Mouse (Mus musculus) MEL (cell line): ENCODE data around the gene Clpp. TPM values are rescaled to one million over a fixed set of nuclear protein-coding genes. Genes with fewer than 3 reads are reported as not detected.

ENCODE experiments used
- DNase-seq: peaks from one replicate; pipeline ENCODE4 v3.0.0; 2011; ENCODE audit warnings: low read depth, low spot score
- H3K27ac ChIP-seq: 2 replicates; pipeline ENCODE4 v1.5.1; 2012; ENCODE audit warnings: low read depth, mild to moderate bottlenecking, control low read depth, low read length, moderate library complexity; ENCODE audit not compliant: control insufficient read depth
- H3K27me3 ChIP-seq, 2 experiments: fragments of 150-350 bp in 1 of 2; sonication (generic) in 1 of 2; 2 replicates each; pipeline ENCODE4 v1.6.1; 2012; ENCODE audit warnings: low read length in 2 of 2, mild to moderate bottlenecking in 2 of 2, improper control_type of control experiment in 1 of 2, moderate library complexity in 1 of 2; ENCODE audit not compliant: insufficient read depth in 2 of 2, control insufficient read depth in 1 of 2
- H3K36me3 ChIP-seq, 2 experiments: 2 replicates each; pipeline ENCODE4 v1.6.1; 2012 to 2014; ENCODE audit warnings: low read length in 2 of 2, improper control_type of control experiment in 1 of 2, inconsistent platforms in 1 of 2, mild to moderate bottlenecking in 1 of 2; ENCODE audit not compliant: insufficient read depth in 2 of 2, control insufficient read depth in 1 of 2
- H3K4me1 ChIP-seq, 2 experiments: fragments of 150-350 bp in 1 of 2; sonication (generic) in 1 of 2; 2 replicates each; pipeline ENCODE4 v1.6.1; 2012; ENCODE audit warnings: low read length in 2 of 2, improper control_type of control experiment in 1 of 2, mild to moderate bottlenecking in 1 of 2; ENCODE audit not compliant: insufficient read depth in 2 of 2, control insufficient read depth in 1 of 2
- H3K4me3 ChIP-seq, 2 experiments: fragments of 150-350 bp in 1 of 2; sonication (generic) in 1 of 2; 2 replicates each; pipeline ENCODE4 v1.5.1; 2012; ENCODE audit warnings: low read depth in 2 of 2, low read length in 2 of 2, mild to moderate bottlenecking in 2 of 2, moderate library complexity in 2 of 2, control low read depth in 1 of 2, improper control_type of control experiment in 1 of 2; ENCODE audit not compliant: control insufficient read depth in 1 of 2, insufficient read depth in 1 of 2
- H3K79me2 ChIP-seq: 2 replicates; pipeline ENCODE4 v1.6.1; 2012; ENCODE audit warnings: mild to moderate bottlenecking, low read length, moderate library complexity; ENCODE audit not compliant: control insufficient read depth, poor library complexity, insufficient read depth
- H3K9ac ChIP-seq: 2 replicates; pipeline ENCODE4 v1.6.1; 2012; ENCODE audit warnings: low read depth, mild to moderate bottlenecking, control low read depth, low read length, moderate library complexity; ENCODE audit not compliant: control insufficient read depth, poor library complexity, severe bottlenecking
- H3K9me3 ChIP-seq: fragments of 150-350 bp; sonication (generic); replicated peaks from 2 replicates; pipeline ENCODE4 v1.6.1; 2012; ENCODE audit warnings: mild to moderate bottlenecking, low read length, improper control_type of control experiment, moderate library complexity; ENCODE audit not compliant: insufficient read depth
- BHLHE40 ChIP-seq: IDR thresholded peaks from 2 replicates; pipeline ENCODE4 v1.6.1; 2012; ENCODE audit warnings: low read depth, mild to moderate bottlenecking, inconsistent platforms, low read length, improper control_type of control experiment, borderline replicate concordance
- CHD1 ChIP-seq: IDR thresholded peaks from 2 replicates; pipeline ENCODE4 v1.6.1; 2012; ENCODE audit warnings: low read depth, mild to moderate bottlenecking, inconsistent platforms, low read length, improper control_type of control experiment
- CHD2 ChIP-seq: IDR thresholded peaks from 2 replicates; pipeline ENCODE4 v1.6.1; 2011; ENCODE audit warnings: low read length, improper control_type of control experiment
- CTCF ChIP-seq, 3 experiments: IDR thresholded peaks in 2 of 3; conservative IDR thresholded peaks in 1 of 3; 2 replicates each; pipeline ENCODE4 v1.5.1; 2011 to 2012; ENCODE audit warnings: low read length in 3 of 3, low read depth in 2 of 3, mild to moderate bottlenecking in 2 of 3, improper control_type of control experiment in 1 of 3, inconsistent platforms in 1 of 3, mixed read lengths in 1 of 3, moderate library complexity in 1 of 3; ENCODE audit not compliant: control insufficient read depth in 1 of 3, insufficient read depth in 1 of 3, poor library complexity in 1 of 3, severe bottlenecking in 1 of 3
- E2F4 ChIP-seq: IDR thresholded peaks from 2 replicates; pipeline ENCODE4 v1.6.1; 2011; ENCODE audit warnings: low read depth, low read length, improper control_type of control experiment, borderline replicate concordance
- ELF1 ChIP-seq: IDR thresholded peaks from 2 replicates; pipeline ENCODE4 v1.6.1; 2014; ENCODE audit warnings: low read depth, mild to moderate bottlenecking, inconsistent platforms, low read length, improper control_type of control experiment, moderate library complexity
- EP300 ChIP-seq, 2 experiments: IDR thresholded peaks; 2 replicates each; pipeline ENCODE4 v1.6.1; 2011; ENCODE audit warnings: improper control_type of control experiment in 2 of 2, low read length in 2 of 2, low read depth in 1 of 2, mild to moderate bottlenecking in 1 of 2
- ETS1 ChIP-seq: IDR thresholded peaks from 2 replicates; pipeline ENCODE4 v1.6.1; 2012; ENCODE audit warnings: low read depth, mild to moderate bottlenecking, inconsistent platforms, low read length, improper control_type of control experiment, moderate library complexity
- GABPA ChIP-seq: IDR thresholded peaks from 2 replicates; pipeline ENCODE4 v1.6.1; 2012; ENCODE audit warnings: low read depth, mild to moderate bottlenecking, inconsistent platforms, low read length, improper control_type of control experiment, moderate library complexity
- GATA1 ChIP-seq: IDR thresholded peaks from 2 replicates; pipeline ENCODE4 v1.6.1; 2011; ENCODE audit warnings: low read depth, low read length, improper control_type of control experiment
- HCFC1 ChIP-seq: IDR thresholded peaks from 2 replicates; pipeline ENCODE4 v1.6.1; 2012; ENCODE audit warnings: low read depth, mild to moderate bottlenecking, inconsistent platforms, low read length, improper control_type of control experiment, moderate library complexity
- JUND ChIP-seq: IDR thresholded peaks from 2 replicates; pipeline ENCODE4 v1.6.1; 2011; ENCODE audit warnings: low read depth, mild to moderate bottlenecking, improper control_type of control experiment, low read length
- KAT2A ChIP-seq: conservative IDR thresholded peaks from 2 replicates; pipeline ENCODE4 v1.6.1; 2012; ENCODE audit warnings: low read depth, low read length, improper control_type of control experiment, inconsistent platforms
- MAFK ChIP-seq: IDR thresholded peaks from 2 replicates; pipeline ENCODE4 v1.6.1; 2011; ENCODE audit warnings: low read depth, mild to moderate bottlenecking, low read length, improper control_type of control experiment, borderline replicate concordance
- MAX ChIP-seq: IDR thresholded peaks from 2 replicates; pipeline ENCODE4 v1.6.1; 2011; ENCODE audit warnings: low read length, improper control_type of control experiment
- MAZ ChIP-seq: IDR thresholded peaks from 2 replicates; pipeline ENCODE4 v1.6.1; 2012; ENCODE audit warnings: low read depth, mild to moderate bottlenecking, inconsistent platforms, low read length, improper control_type of control experiment
- MEF2A ChIP-seq: IDR thresholded peaks from 2 replicates; pipeline ENCODE4 v1.6.1; 2014; ENCODE audit warnings: low read depth, mild to moderate bottlenecking, inconsistent platforms, low read length, improper control_type of control experiment; ENCODE audit not compliant: poor library complexity, insufficient replicate concordance, severe bottlenecking; ENCODE audit errors: extremely low read depth
- MXI1 ChIP-seq: IDR thresholded peaks from 2 replicates; pipeline ENCODE4 v1.6.1; 2011; ENCODE audit warnings: mild to moderate bottlenecking, low read depth, low read length, improper control_type of control experiment
- MYC ChIP-seq: IDR thresholded peaks from 2 replicates; pipeline ENCODE4 v1.6.1; 2011; ENCODE audit warnings: low read depth, mild to moderate bottlenecking, low read length, improper control_type of control experiment, moderate library complexity
- NELFE ChIP-seq: IDR thresholded peaks from 2 replicates; pipeline ENCODE4 v1.6.1; 2011; ENCODE audit warnings: low read depth, low read length, improper control_type of control experiment
- POLR2A ChIP-seq, 2 experiments: IDR thresholded peaks; 2 replicates each; pipeline ENCODE4 v1.6.1; 2011 to 2012; ENCODE audit warnings: low read length in 2 of 2, mild to moderate bottlenecking in 2 of 2, control low read depth in 1 of 2, improper control_type of control experiment in 1 of 2, low read depth in 1 of 2, moderate library complexity in 1 of 2; ENCODE audit not compliant: control insufficient read depth in 1 of 2, insufficient read depth in 1 of 2, poor library complexity in 1 of 2
- POLR2AphosphoS2 ChIP-seq: IDR thresholded peaks from 2 replicates; pipeline ENCODE4 v1.6.1; 2011; ENCODE audit warnings: low read length, improper control_type of control experiment
- POLR2AphosphoS5 ChIP-seq: IDR thresholded peaks from 2 replicates; pipeline ENCODE4 v1.6.1; 2012; ENCODE audit warnings: low read depth, borderline replicate concordance, mild to moderate bottlenecking, inconsistent platforms, low read length, moderate library complexity, mixed read lengths
- RAD21 ChIP-seq: IDR thresholded peaks from 2 replicates; pipeline ENCODE4 v1.6.1; 2011; ENCODE audit warnings: mild to moderate bottlenecking, low read depth, low read length, improper control_type of control experiment
- RCOR1 ChIP-seq: IDR thresholded peaks from 2 replicates; pipeline ENCODE4 v1.6.1; 2012; ENCODE audit warnings: low read depth, mild to moderate bottlenecking, inconsistent platforms, low read length, improper control_type of control experiment
- SIN3A ChIP-seq: IDR thresholded peaks from 2 replicates; pipeline ENCODE4 v1.6.1; 2012; ENCODE audit warnings: low read length, improper control_type of control experiment, inconsistent platforms
- SMC3 ChIP-seq: IDR thresholded peaks from 2 replicates; pipeline ENCODE4 v1.6.1; 2011; ENCODE audit warnings: low read depth, low read length, improper control_type of control experiment
- TAL1 ChIP-seq: IDR thresholded peaks from 2 replicates; pipeline ENCODE4 v1.6.1; 2012; ENCODE audit warnings: mild to moderate bottlenecking, inconsistent platforms, low read length, moderate library complexity, mixed read lengths
- TBP ChIP-seq: IDR thresholded peaks from 2 replicates; pipeline ENCODE4 v1.8.0; 2011; ENCODE audit warnings: low read depth, low read length, improper control_type of control experiment
- TCF12 ChIP-seq: IDR thresholded peaks from 2 replicates; pipeline ENCODE4 v1.6.1; 2014; ENCODE audit warnings: low read depth, mild to moderate bottlenecking, inconsistent platforms, low read length, improper control_type of control experiment, moderate library complexity
- UBTF ChIP-seq: IDR thresholded peaks from 2 replicates; pipeline ENCODE4 v1.6.1; 2012; ENCODE audit warnings: low read depth, mild to moderate bottlenecking, inconsistent platforms, low read length, improper control_type of control experiment, moderate library complexity, borderline replicate concordance; ENCODE audit not compliant: insufficient read depth
- USF1 ChIP-seq: IDR thresholded peaks from 2 replicates; pipeline ENCODE4 v1.6.1; 2014; ENCODE audit warnings: low read depth, mild to moderate bottlenecking, inconsistent platforms, low read length, improper control_type of control experiment, moderate library complexity
- USF2 ChIP-seq, 2 experiments: IDR thresholded peaks; 2 replicates each; pipeline ENCODE4 v1.6.1; 2011 to 2012; ENCODE audit warnings: improper control_type of control experiment in 2 of 2, low read length in 2 of 2, borderline replicate concordance in 1 of 2, inconsistent platforms in 1 of 2, low read depth in 1 of 2, mild to moderate bottlenecking in 1 of 2; ENCODE audit not compliant: insufficient read depth in 1 of 2
- ZC3H11A ChIP-seq: IDR thresholded peaks from 2 replicates; pipeline ENCODE4 v1.6.1; 2012; ENCODE audit warnings: low read depth, mild to moderate bottlenecking, inconsistent platforms, low read length, improper control_type of control experiment
- ZMIZ1 ChIP-seq: IDR thresholded peaks from 2 replicates; pipeline ENCODE4 v1.6.1; 2012; ENCODE audit warnings: low read depth, mild to moderate bottlenecking, inconsistent platforms, low read length, improper control_type of control experiment, moderate library complexity
- ZNF384 ChIP-seq: IDR thresholded peaks from 2 replicates; pipeline ENCODE4 v1.6.1; 2012; ENCODE audit warnings: low read depth, mild to moderate bottlenecking, inconsistent platforms, low read length, improper control_type of control experiment
- polyA plus RNA-seq, 2 experiments: library from polyadenylated mRNA; stranded (reverse) in 1 of 2; unstranded in 1 of 2; fragments of >175 nt in 1 of 2; fragments of >200 nt in 1 of 2; gene quantifications; 2 replicates each; pipeline versions ENCODE4 v1.2.1 to v1.2.4; 2012; ENCODE audit warnings: low replicate concordance in 2 of 2, low read depth in 1 of 2; ENCODE audit not compliant: insufficient read length in 2 of 2, insufficient read depth in 1 of 2, missing spikeins in 1 of 2
- total RNA-seq: library from RNA; depleted of rRNA; stranded (reverse); fragments of 300-350 nt; gene quantifications from 2 replicates; pipeline ENCODE4 v1.2.3, GENCODE M21; 2012; rRNA removed

Clpp gene
- total RNA-seq (177 TPM in 2 replicates), polyA plus RNA-seq (100 to 1,000 TPM in 1 of 2 experiments, not detected in 1; 178 TPM)

DNA sequence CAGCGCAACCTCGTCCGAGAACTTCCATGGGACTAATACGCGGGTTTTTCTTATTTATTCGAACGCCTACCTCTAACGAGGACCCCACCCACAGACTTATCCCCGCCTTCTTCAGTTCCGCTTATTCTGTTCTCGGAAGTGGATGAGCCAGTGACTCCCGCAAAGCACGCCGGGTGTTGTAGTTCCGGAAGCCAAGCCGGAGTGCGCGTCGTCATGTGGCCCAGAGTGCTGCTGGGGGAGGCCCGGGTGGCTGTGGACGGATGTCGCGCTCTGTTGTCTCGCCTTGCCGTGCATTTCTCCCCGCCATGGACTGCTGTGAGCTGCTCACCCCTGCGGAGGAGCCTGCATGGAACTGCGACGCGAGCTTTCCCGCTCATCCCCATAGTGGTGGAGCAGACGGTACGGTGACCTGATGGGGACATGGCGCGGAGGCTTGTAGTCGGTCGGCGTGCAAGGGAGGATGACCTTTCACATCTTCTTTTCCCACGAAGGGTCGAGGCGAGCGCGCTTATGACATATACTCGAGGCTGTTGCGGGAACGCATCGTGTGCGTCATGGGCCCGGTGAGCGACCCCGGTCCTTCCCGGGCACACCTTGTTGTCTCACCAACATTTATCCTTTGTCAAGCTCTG, at the start of gene Clpp:
Gene Clpp (plus strand): TSS at position 191 of the 632 bp plus-strand sequence.
- 0 out of 2 replicates have a peak, but pooled peaks have one; percentile 33 for TF ChIP-seq ETS1
- peak; percentile 78; the same call in 1 of the 2 replicates for TF ChIP-seq TBP
- no peak for TF ChIP-seq EP300 (IDR thresholded peaks at IDR 0.05; ENCODE audit: low read depth in 1 of 2, low read length in 2 of 2)
- TF ChIP-seq GABPA, result no peak
- no peak for TF ChIP-seq MAFK
- no peak for TF ChIP-seq MEF2A
- peak; percentile 75 for TF ChIP-seq MYC
- no peak for TF ChIP-seq SMC3
- peak; percentile 54; the same call in 1 of the 2 replicates for TF ChIP-seq POLR2AphosphoS5
- TF ChIP-seq POLR2AphosphoS2, result peak; percentile 73
- peak; percentile 48; the same call in 1 of the 2 replicates for TF ChIP-seq TCF12
- no peak for TF ChIP-seq RCOR1
- no peak for TF ChIP-seq ZNF384
- TF ChIP-seq ZC3H11A, result no peak
- TF ChIP-seq USF2 (IDR thresholded peaks at IDR 0.05; ENCODE audit: borderline replicate concordance in 1 of 2, insufficient read depth in 1 of 2, low read depth in 1 of 2, low read length in 2 of 2), result no peak
- TF ChIP-seq ELF1, result peak; percentile 98
- TF ChIP-seq KAT2A, result peak; percentile 93
- no peak for TF ChIP-seq TAL1
- TF ChIP-seq ZMIZ1, result no peak
- TF ChIP-seq POLR2A (IDR thresholded peaks at IDR 0.05; ENCODE audit: control insufficient read depth in 1 of 2, insufficient read depth in 1 of 2, low read depth in 1 of 2, low read length in 2 of 2, poor library complexity in 1 of 2), result peak; percentile 70 to 92; a peak in 2 of 4 replicates
- TF ChIP-seq E2F4, result no peak
- TF ChIP-seq BHLHE40, result no peak
- no peak for TF ChIP-seq RAD21
- TF ChIP-seq GATA1, result no peak
- peak; percentile 95 for TF ChIP-seq MXI1
- peak; percentile 87 for TF ChIP-seq NELFE
- TF ChIP-seq SIN3A, result peak; percentile 93
- TF ChIP-seq MAX, result peak; percentile 45
- TF ChIP-seq CTCF (IDR thresholded peaks at IDR 0.05 in 2 of 3, conservative IDR thresholded peaks at IDR 0.05 in 1 of 3; ENCODE audit: control insufficient read depth in 1 of 3, insufficient read depth in 1 of 3, low read depth in 2 of 3, low read length in 3 of 3, poor library complexity in 1 of 3, severe bottlenecking in 1 of 3), result no peak
- TF ChIP-seq USF1, result peak; percentile 86
- no peak for TF ChIP-seq JUND
- TF ChIP-seq CHD2, result no peak
- TF ChIP-seq HCFC1, result peak; percentile 96
- no peak for TF ChIP-seq CHD1
- no peak for TF ChIP-seq UBTF
- TF ChIP-seq MAZ, result no peak
- H3K4me1 ChIP-seq, result peaks cover 0 to 11% of the 10 kb centered on the region in 2 experiments; a peak in 2 of 4 replicates
- DNase-seq, result peak; percentile 98
- peak within 1 kb of the TSS; percentile 61 for H3K27ac ChIP-seq
- peaks cover 0 to 8% of the 10 kb centered on the region in 2 experiments; a peak in 3 of 4 replicates for H3K36me3 ChIP-seq
- peak within 1 kb of the TSS; percentile 83 for H3K9ac ChIP-seq
- H3K79me2 ChIP-seq, result peaks cover 17% of the 10 kb centered on the region
- no peaks in the 10 kb centered on the region for H3K27me3 ChIP-seq
- H3K9me3 ChIP-seq, result no peaks in the 10 kb centered on the region
- H3K4me3 ChIP-seq, result peak within 1 kb of the TSS; percentile 72 to 86
